Mouse (Mus musculus) spleen, postnatal 14 days (tissue): Measurements from ENCODE around the gene Cep89.

Source experiments
- DNase-seq, 2 experiments: peaks; one replicate each; pipeline ENCODE4 v3.0.0; 2021 to 2022; ENCODE audit warnings: low spot score in 2 of 2

The Cep89 gene

DNA sequence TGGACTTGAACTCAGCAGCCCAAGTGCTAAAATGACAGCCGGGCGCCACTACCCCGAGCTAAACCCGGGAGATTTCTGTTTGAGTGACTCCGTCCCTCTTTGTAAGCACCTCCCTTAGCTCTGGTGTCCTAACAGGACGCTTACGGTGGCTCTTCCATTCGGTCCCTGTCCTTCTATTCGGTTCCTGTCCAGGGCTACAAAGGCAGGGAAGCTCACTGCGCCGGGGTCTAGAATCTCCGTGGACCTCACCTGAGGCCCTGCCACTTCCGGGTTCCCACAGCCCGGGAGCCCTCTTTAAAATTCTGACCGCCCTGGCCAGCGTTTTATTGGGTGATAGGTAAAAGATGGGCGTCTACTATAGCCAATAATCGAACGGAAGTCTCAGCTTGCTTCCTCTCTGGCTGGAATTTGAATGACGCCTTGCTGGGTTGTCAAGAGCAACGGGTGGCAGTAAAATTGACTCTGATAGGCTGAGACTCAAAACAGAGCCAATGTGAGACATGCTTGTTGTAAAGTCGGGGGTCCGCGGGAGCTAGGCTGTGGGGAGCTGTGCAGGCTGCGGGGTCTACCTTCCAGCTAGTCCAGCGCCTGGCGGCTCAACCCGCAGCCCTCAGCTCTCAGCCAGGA lies at the start of gene Cep89, which contains the start of gene Faap24:
Cep89 (plus strand) TSS at position 494 of the 627 bp plus-strand sequence.
Faap24 (minus strand) TSS at position 295 of the 627 bp plus-strand sequence.
- peak; percentile 77 to 91 for DNase-seq

- no peak for DNase-seq
Measured at GRCm38 (mm10) chr7:35347918-35348700, 48.7 kb upstream of the Cep89 start.

- DNase-seq, result no peak
Measured at GRCm38 (mm10) chr7:35349022-35349421, 47.8 kb upstream of the Cep89 start.

DNA sequence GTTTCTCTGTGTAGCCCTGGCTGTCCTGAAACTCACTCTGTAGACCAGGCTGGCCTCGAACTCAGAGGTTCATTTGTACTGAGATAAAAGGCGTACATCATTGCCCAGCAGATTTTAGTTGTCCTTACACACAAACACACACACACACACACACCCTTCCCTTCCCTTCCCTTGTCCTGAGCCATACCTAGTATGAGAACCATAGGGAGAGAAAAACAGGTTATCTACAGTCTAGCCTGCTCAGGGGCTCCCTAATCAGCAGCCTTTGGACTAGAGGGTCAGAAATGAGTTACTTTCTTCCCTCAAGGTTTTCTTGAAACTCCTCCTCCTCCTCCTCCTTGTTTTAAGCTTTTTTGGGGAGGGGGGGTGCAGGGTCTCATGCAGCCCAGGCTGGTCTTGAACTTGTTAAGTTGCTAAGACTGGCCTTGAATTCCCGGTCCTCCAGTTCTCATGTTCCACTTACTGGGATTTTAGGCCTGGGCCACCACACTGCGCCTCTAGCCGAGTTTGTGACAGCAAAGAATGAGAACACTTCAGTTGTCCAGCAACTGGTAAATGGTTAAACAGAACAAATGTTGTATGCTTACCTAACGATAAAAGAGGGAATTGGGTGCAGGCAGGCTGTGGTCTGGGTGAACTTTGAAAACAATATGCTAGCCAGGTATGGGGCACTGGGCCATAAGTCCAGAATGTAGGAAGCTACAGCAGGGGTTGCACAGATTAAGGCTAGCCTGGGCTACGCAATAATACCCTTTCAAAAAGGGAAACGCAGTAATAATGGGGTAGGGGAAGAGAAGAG lies 46.8 kb upstream of the Cep89 start:
- no peak for DNase-seq

DNA sequence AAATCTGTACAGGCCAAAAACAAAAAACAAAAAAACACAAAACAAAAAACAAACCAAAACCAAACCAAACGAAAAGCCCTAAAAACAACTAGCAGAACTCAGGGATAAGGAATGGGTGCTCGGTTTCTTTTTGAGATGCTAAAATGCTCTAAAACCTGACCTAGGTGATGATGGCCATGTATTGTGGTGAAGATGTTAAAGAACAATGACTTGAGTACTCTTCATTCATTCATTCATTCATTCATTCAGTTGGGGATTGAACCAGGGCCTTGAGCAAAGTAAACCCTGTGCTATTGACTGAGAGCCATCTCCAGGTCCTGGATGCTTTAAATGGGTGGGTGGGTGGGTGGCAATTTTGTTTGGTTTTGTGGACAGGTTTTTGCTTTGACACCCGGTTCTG lies 45.7 kb upstream of the Cep89 start:
- DNase-seq, result no peak

- no peak for DNase-seq
Measured at GRCm38 (mm10) chr7:35353306-35353705, 43.5 kb upstream of the Cep89 start.

DNA sequence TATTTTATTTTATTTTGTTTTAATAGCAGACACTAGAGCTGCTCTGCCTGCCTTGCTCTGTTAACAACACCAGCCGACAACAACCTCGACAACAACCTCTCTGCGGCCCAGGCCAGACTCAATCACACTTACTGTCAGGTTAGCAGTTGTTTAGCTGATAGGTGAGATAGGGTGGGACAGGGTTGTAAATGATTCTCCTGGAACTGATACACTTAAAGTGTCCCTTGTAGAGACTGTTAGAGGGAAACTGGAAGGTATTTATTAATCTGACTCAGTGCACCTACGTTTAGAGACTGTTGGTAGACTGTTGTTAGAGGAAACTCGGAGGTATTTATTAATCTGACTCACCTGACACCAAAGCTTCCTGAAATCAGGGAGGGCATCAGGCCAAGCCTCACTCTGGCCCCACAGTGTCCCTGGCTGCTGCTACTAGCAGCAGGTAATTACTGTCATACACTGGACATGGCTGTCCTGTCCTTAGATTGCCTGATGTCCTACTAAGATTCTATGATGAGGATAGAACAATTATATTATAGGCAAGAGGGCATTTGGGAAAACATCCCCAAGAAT lies 41.4 kb upstream of the Cep89 start:
- DNase-seq, result no peak

DNA sequence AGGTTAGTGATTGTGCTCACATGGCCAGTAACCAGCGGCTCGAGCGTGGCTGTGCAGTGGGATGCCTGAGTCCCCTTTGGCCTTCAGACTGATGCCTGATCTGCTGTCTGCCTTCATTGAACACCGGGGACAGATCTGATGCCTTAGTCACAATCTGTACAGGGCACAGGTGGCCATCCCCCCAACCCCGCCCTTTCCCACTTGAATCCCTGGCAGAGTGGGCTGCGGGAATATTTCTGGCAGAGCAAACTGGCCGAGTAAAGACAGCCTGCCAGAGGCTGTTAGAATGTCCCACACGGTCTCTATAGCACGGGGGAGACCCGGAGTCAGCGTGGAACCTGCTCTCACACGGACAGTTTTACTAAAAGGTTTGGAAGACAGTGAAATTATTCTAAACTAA lies 39.2 kb upstream of the Cep89 start:
- no peak for DNase-seq

GRCm38 (mm10) chr7:35362253-35362652 lies 34.6 kb upstream of the Cep89 start:
- DNase-seq, result no peak

GRCm38 (mm10) chr7:35362868-35363267 lies 34.0 kb upstream of the Cep89 start:
- no peak for DNase-seq

DNA sequence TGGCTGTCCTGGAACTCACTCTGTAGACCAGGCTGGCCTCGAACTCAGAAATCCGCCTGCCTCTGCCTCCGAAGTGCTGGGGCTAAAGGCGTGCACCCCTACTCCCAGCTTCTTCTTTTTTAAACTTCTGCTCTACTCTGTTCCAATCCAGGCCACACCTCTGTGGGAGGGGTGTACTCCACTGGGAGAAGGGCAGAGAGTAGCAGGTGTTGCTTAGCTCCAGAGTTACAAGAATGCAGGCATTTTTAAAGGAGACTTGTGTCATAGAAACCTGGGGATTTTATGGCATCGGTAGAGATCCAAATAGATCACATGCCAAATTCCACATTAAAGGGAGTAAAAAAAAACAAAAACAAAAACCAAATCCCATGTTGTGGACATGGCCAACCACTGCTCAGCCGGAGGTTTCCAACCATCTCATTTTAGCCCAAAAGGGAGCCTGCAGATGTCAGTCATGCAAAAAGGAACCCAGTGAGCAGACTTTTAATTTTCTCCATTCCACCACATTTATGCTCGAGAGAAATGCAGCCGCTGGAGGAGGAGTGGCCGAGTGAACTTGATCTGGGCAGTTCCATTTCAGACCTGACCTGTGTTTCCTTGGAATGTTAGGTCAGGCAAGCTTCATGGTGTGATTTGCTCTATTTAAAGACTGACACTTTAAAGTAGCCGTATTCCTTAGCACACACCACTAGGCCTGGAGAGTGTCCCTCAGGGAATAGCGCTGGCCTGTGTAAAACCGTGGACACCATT lies 31.5 kb upstream of the Cep89 start:
- no peak for DNase-seq

DNA sequence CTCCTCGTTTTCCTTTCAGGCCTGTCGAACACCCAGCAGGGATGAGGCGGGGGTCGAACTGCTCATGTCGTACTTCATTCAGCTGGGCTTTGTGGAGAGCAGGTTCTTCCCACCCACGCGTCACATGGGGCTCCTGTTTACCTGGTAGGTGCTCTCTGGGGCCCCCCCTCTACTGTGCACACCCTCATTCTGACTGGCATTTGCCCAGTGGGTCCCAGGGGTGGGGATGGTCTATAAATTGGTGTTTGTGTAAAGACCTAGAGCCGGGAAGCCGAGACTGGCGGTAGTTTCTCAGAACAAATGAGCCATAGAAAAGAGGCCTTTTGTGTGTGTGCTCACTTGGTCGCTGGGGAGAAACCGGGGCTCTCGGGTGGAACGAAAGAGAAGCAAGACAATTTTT lies 25.7 kb upstream of the Cep89 start:
- no peak for DNase-seq

- DNase-seq, result no peak
Measured at GRCm38 (mm10) chr7:35372483-35373017, 24.3 kb upstream of the Cep89 start.

DNA sequence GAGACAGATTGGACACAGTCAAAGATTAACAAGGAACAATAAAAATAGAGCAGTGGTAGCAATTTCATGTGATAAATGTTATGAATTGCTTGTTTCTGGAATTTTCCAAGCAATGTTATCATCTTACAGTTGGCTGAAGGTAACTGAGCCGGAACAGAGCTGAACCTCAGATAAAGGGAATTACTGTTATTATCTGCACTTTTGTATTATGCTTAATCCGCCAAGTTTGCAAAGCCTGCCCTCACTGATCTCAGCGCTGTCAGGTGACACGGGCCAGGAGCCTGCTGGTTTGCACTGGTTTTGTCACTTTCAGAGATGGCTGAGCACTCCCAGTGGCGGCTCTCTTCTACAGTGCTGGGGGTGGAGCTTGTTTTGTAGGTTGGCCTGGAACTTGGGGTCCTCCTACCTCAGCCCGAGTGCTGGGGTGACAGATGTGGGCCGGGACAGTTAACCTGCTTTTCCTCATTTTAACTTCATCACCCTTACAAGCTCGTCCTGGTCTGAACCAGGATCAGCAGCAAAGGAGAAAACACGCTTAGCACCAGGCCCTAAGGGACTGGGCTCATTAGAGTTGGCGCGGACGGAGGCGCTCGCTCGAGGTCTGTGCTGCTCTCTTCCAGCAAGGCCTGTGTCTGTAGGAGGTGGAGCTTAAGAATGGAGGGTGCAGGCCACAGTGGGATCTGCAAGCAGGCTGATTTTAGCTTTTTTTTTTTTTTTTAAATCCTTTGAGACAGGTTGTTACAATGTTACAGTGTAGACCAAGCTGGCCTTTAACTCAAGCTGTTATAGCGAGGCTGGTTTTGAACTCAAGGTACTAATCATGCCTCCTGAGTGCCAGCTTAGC lies 23.5 kb upstream of the Cep89 start:
- DNase-seq, result no peak

GRCm38 (mm10) chr7:35374265-35374664 lies 22.6 kb upstream of the Cep89 start:
- DNase-seq, result no peak

DNA sequence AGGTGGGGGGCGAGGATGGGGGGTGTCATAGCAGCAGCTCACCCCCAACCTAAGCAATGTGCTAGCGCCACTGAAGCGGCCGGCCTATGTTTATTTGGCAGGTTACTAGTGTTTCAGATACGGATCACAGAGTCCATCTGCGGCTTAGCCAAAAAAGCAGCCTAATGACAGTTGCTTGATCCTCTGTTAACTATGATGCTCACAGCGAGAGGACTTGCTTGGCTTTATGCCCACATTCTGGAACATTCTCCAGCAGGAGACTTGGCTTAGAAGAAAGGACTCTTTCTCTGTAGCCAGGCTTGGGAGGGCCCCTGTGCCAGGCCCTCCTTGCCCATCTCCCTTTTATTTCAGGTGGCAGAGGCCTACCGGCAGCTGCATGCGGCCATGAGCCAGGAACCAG lies 20.2 kb upstream of the Cep89 start:
- no peak for DNase-seq

DNA sequence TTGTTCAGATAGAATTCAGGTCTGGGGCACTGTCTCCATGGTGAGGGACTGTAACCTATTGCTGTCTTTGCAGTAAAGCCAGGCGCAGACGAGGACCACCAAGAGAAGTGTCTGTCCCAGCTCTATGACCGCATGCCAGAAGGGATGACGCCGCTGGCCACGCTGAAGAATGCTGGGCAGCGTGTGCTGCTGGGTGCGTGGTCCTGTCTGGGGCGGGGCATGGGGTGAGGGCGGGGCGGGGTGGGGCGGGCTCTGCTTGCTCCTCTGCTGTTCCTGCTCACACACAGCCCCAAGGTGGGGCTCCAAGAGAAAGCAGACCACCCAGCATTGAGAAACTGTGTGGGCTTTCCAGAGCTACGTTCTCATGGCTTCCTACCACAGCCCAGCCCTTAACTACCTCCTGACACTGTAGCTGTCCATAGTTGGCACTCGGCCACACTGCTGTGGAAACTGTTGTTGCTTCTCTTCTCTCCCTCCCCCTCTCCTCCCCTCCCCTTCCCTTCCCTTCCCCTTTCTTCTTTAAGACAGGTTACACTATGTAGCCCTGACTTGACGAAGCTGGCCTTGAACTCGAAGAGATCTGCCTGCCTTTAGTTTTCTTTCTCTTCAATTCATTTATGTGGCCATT lies 17.2 kb upstream of the Cep89 start:
- no peak for DNase-seq

GRCm38 (mm10) chr7:35380351-35380750 lies 16.5 kb upstream of the Cep89 start:
- DNase-seq, result no peak

- DNase-seq, result no peak
Measured at GRCm38 (mm10) chr7:35381861-35382260, 15.0 kb upstream of the Cep89 start.
